12 mouse cellular contexts compared by ENCODE assay signal in the genomic region with DNA sequence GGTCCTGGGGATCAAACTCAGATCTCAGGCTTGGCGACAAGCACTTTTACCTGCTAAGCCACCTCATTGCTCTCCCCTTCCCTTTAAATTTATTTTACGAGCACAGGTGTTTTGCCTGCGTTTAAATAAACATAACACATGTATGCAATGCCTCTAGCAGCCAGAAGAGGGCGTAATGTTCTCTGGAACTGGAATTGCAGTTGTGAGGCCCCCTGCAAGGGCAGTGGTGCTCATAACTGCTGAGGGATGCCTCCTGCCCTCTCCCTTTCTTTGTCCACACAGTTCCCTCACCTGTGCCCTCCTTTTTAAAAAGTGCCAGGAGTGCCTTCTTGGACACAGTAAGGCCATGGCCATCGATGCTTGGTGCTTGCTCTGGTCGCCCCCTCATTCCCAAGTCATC. TPM values are rescaled to one million over a fixed set of nuclear protein-coding genes. Genes with fewer than 3 reads are reported as not detected.
DNase-seq lines count a peak whose midpoint lies in the region; ATAC-seq and TF ChIP-seq lines count a peak whose summit lies in the region.
"Had no signal": no experiment of that assay in that cellular context is flagged by ENCODE, and none has a peak within 500 bp of the region (broad histone marks: within the 10 kb centered on the region; RNA-seq: fewer than 3 reads in every experiment).

No protein-coding gene starts in this region.

- H3K9me3 ChIP-seq in kidney, postnatal 0 days (replicated peaks; ENCODE audit: low read length) = no peaks in the 10 kb centered on the region

- H3K27ac ChIP-seq in kidney, postnatal 0 days = no peak overlapping the region
- H3K27ac ChIP-seq in bone marrow, adult 2 months (ENCODE audit: control insufficient read depth, insufficient read depth, low read depth, low read length, poor library complexity) = no peak overlapping the region

- H3K36me3 ChIP-seq in kidney, postnatal 0 days (ENCODE audit: insufficient read depth, low read length) = 0 out of 2 replicates have a peak, but pooled peaks cover 2% of the 10 kb centered on the region

- no peak overlapping the region for H3K4me2 ChIP-seq in kidney, postnatal 0 days (ENCODE audit: low read length)

- no peak for TF ChIP-seq POLR2A in bone marrow, adult 2 months (IDR thresholded peaks at IDR 0.05; ENCODE audit: borderline replicate concordance, control insufficient read depth, low read depth, low read length)

- H3K4me3 ChIP-seq in kidney, postnatal 0 days (replicated peaks; ENCODE audit: low read depth, low read length) = no peak overlapping the region
- no peak overlapping the region for H3K4me3 ChIP-seq in bone marrow, adult 2 months (replicated peaks; ENCODE audit: control insufficient read depth, low read depth, low read length)

- peak; percentile 68 for TF ChIP-seq CTCF in kidney, postnatal 0 days (IDR thresholded peaks at IDR 0.05; ENCODE audit: low read depth)
- peak; percentile 32; the same call in 1 of the 2 replicates for TF ChIP-seq CTCF in bone marrow, adult 2 months (IDR thresholded peaks at IDR 0.05; ENCODE audit: control insufficient read depth, insufficient read depth, low read length)

- no peaks in the 10 kb centered on the region for H3K27me3 ChIP-seq in kidney, postnatal 0 days (ENCODE audit: insufficient read depth, low read length)

- no peak overlapping the region for H3K9ac ChIP-seq in kidney, postnatal 0 days (ENCODE audit: low read depth, low read length)

- H3K4me1 ChIP-seq in kidney, postnatal 0 days (replicated peaks; ENCODE audit: insufficient read depth, low read length) = peaks cover 17% of the 10 kb centered on the region
- no peaks in the 10 kb centered on the region; the same call in 1 of the 2 replicates for H3K4me1 ChIP-seq in bone marrow, adult 2 months (ENCODE audit: control insufficient read depth, insufficient read depth, low read length)

- no peak for ATAC-seq in kidney, postnatal 0 days (replicated peaks; ENCODE audit: low FRiP score, low read depth)
- ATAC-seq in granulocyte monocyte progenitor cell, adult 5-6 weeks (replicated peaks; ENCODE audit: poor library complexity, severe bottlenecking) = no peak

- DNase-seq in kidney, postnatal 0 days (ENCODE audit: low spot score) = no peak
- DNase-seq in kidney, adult 9 months = no peak
- DNase-seq in thymus, postnatal 14 days = peak; percentile 18
- DNase-seq in thymus, postnatal 25 days = no peak
- DNase-seq in adrenal gland, postnatal 10 days = no peak
- DNase-seq: cerebellum, postnatal 36 days; gastrocnemius, postnatal 14 days; kidney, postnatal 14 days had no signal

- 64% methylated on average over 6 of the region's 6 CpGs for WGBS in kidney, postnatal 0 days
- 68% methylated on average over 6 of the region's 6 CpGs for WGBS in bone marrow, adult 2 months

RNA-seq across cellular contexts. Expression of a gene that starts 21.8 kb away (rescaled TPM):
- polyA plus RNA-seq in kidney, postnatal 0 days (2015; fragmentation: Nextera tagmentation; extraction: Ambion mirVana) = 0.97 and 1.3 TPM in 2 replicates
- polyA plus RNA-seq in bone marrow, adult 2 months (2011; ENCODE audit: insufficient read depth, insufficient read length, low replicate concordance, missing spikeins) = 0.83 TPM in 1 of 2 replicates, not detected in the other
- total RNA-seq in granulocyte monocyte progenitor cell, adult 5-6 weeks (2014; fragmentation: Nextera tagmentation) = not detected in 2 replicates
- 0.22 and 0.57 TPM in 2 replicates for total RNA-seq in granulocyte monocyte progenitor cell, adult 5-6 weeks (2017)
- total RNA-seq in adrenal gland, postnatal 10 days (2021) = 1 to 10 TPM in 1 of 2 experiments, under 1 TPM in 1; 0.99 to 1.2 TPM
- total RNA-seq: hematopoietic stem cell, adult 5-6 weeks; monocyte, adult 5-6 weeks had no signal

RNA-seq across cellular contexts. Expression of a gene that starts 39.5 kb away (rescaled TPM):
- 873 and 942 TPM in 2 replicates for polyA plus RNA-seq in kidney, postnatal 0 days (2015; fragmentation: Nextera tagmentation; extraction: Ambion mirVana)
- 490 and 757 TPM in 2 replicates for polyA plus RNA-seq in bone marrow, adult 2 months (2011; ENCODE audit: insufficient read depth, insufficient read length, low replicate concordance, missing spikeins)
- 1,410 and 1,463 TPM in 2 replicates for total RNA-seq in granulocyte monocyte progenitor cell, adult 5-6 weeks (2014; fragmentation: Nextera tagmentation)
- total RNA-seq in granulocyte monocyte progenitor cell, adult 5-6 weeks (2017) = 1,810 and 2,293 TPM in 2 replicates
- total RNA-seq in adrenal gland, postnatal 10 days (2021) = 100 to 1,000 TPM; 554 to 575 TPM
